Mouse (Mus musculus) kidney, postnatal 0 days (tissue): ENCODE results near the gene Mipep. TPM values are rescaled to one million over a fixed set of nuclear protein-coding genes. Genes with fewer than 3 reads are reported as not detected.
A peak's percentile ranks its signal among the peaks of the same experiment; 100 is the strongest.

Source experiments
- ATAC-seq: fragments of 200-750 bp; cut with Nextera tagmentation; replicated peaks from 2 replicates; pipeline ENCODE4 v1.8.0; 2017; ENCODE audit warnings: low read depth, moderate number of reproducible peaks, moderate TSS enrichment, moderate library complexity; ENCODE audit not compliant: low FRiP score
- DNase-seq: peaks from one replicate; pipeline ENCODE4 v3.0.0-alpha.2; 2016; ENCODE audit warnings: low spot score
- H3K27ac ChIP-seq: fragments of 300-500 bp; sonication (generic); 2 replicates; pipeline ENCODE4 v1.5.1; 2014; ENCODE audit warnings: mild to moderate bottlenecking
- H3K27me3 ChIP-seq: fragments of 300-500 bp; sonication (generic); 2 replicates; pipeline ENCODE4 v1.6.1; 2014; ENCODE audit warnings: low read length, mixed read lengths; ENCODE audit not compliant: insufficient read depth
- H3K36me3 ChIP-seq: fragments of 300-500 bp; sonication (generic); 2 replicates; pipeline ENCODE4 v1.6.1; 2014; ENCODE audit warnings: low read length, mixed read lengths; ENCODE audit not compliant: insufficient read depth
- H3K4me1 ChIP-seq: fragments of 300-500 bp; sonication (generic); replicated peaks from 2 replicates; pipeline ENCODE4 v1.6.1; 2014; ENCODE audit warnings: antibody characterized with exemption, low read length, mixed read lengths; ENCODE audit not compliant: insufficient read depth
- H3K4me2 ChIP-seq: fragments of 300-500 bp; sonication (generic); 2 replicates; pipeline ENCODE4 v1.6.1; 2014; ENCODE audit warnings: mild to moderate bottlenecking, low read length, moderate library complexity, mixed read lengths
- H3K4me3 ChIP-seq: fragments of 300-500 bp; sonication (generic); replicated peaks from 2 replicates; pipeline ENCODE4 v1.5.1; 2014; ENCODE audit warnings: low read depth, low read length
- H3K9ac ChIP-seq: fragments of 300-500 bp; sonication (generic); 2 replicates; pipeline ENCODE4 v1.6.1; 2014; ENCODE audit warnings: low read depth, low read length
- H3K9me3 ChIP-seq: fragments of 300-500 bp; sonication (generic); replicated peaks from 2 replicates; pipeline ENCODE4 v1.6.1; 2016; ENCODE audit warnings: low read length, inconsistent platforms, mixed read lengths
- CTCF ChIP-seq: IDR thresholded peaks from 2 replicates; pipeline ENCODE4 v1.5.1; 2016; ENCODE audit warnings: antibody characterized with exemption, low read depth, mild to moderate bottlenecking, moderate library complexity
- WGBS: fragments of 180-500 bp; shearing (Covaris S2); extraction: QIAGEN DNeasy Blood & Tissue Kit; methylation state at CpG from one replicate; pipeline ENCODE4 v1.1.7; 2014; 5-methylcytosine and 5-hydroxymethylcytosine counted together
- polyA plus RNA-seq: library from polyadenylated mRNA; unstranded; fragments of >200 nt; fragmentation: Nextera tagmentation; extraction: Ambion mirVana; gene quantifications from 2 replicates; pipeline ENCODE4 v1.2.1, GENCODE M21; 2015

Gene Mipep
- polyA plus RNA-seq, 1 experiment from 2014 or later: 18.5 TPM

GRCm38 (mm10) chr14:60790103-60790502, 5.7 kb downstream of the Mipep start:
- Histone ChIP-seq H3K4me3 (no peak overlapping the region), H3K36me3 (peaks cover 14% of the 10 kb centered on the region; the same call in 1 of the 2 replicates), H3K4me1 (no peaks in the 10 kb centered on the region), H3K27me3 (no peaks in the 10 kb centered on the region), H3K9ac (no peak overlapping the region), H3K4me2 (no peak overlapping the region), H3K27ac (no peak overlapping the region), H3K9me3 (no peaks in the 10 kb centered on the region)
- DNase-seq (peak; percentile 59), ATAC-seq (peak; percentile 40; the same call in 1 of the 2 replicates)
- WGBS: 28% methylated on average over 3 of the region's 3 CpGs
- TF ChIP-seq CTCF: peak; percentile 74

GRCm38 (mm10) chr14:60796600-60797322, 12.4 kb downstream of the Mipep start:
- ATAC-seq: no peak
- 75% methylated on average over 4 of the region's 4 CpGs for WGBS

DNA sequence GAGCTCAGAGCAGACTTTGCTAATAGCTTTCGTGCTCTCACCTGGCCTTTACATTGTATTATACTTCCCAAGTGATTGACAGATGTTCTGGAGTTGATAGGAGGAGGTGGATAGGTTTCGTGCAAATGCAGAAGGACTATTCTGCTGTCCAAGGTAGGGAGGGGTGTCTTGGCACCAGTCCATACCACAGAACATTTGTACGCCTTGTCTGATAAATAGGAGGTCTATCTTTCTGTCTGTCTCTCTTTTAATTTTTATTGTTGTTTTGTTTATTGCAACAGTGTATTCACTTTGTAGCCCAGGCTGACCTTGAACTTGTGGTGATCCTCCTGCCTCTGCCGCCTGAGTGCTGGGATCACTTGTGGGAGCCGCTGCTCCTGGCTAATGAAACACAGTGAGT, 13.2 kb downstream of the Mipep start:
- no peak for ATAC-seq
- no peaks in the 10 kb centered on the region for H3K9me3 ChIP-seq
- peaks cover 10% of the 10 kb centered on the region; the same call in 1 of the 2 replicates for H3K36me3 ChIP-seq
- DNase-seq: no peak
- H3K4me1 ChIP-seq: no peaks in the 10 kb centered on the region
- WGBS: 94% methylated on average over 5 of the region's 5 CpGs
- no peak for TF ChIP-seq CTCF
- no peak overlapping the region for H3K4me3 ChIP-seq
- no peak overlapping the region for H3K27ac ChIP-seq
- H3K9ac ChIP-seq: no peak overlapping the region
- H3K4me2 ChIP-seq: no peak overlapping the region
- H3K27me3 ChIP-seq: no peaks in the 10 kb centered on the region

More at GRCm38 (mm10) chr14:60796600-60797322, 12.4 kb downstream of the Mipep start:
- Histone ChIP-seq H3K4me1 (no peaks in the 10 kb centered on the region), H3K36me3 (peaks cover 14% of the 10 kb centered on the region), H3K4me2 (no peak overlapping the region), H3K27me3 (no peaks in the 10 kb centered on the region), H3K27ac (no peak overlapping the region), H3K9ac (no peak overlapping the region), H3K4me3 (no peak overlapping the region), H3K9me3 (no peaks in the 10 kb centered on the region)
- no peak for TF ChIP-seq CTCF
- DNase-seq: no peak

DNA sequence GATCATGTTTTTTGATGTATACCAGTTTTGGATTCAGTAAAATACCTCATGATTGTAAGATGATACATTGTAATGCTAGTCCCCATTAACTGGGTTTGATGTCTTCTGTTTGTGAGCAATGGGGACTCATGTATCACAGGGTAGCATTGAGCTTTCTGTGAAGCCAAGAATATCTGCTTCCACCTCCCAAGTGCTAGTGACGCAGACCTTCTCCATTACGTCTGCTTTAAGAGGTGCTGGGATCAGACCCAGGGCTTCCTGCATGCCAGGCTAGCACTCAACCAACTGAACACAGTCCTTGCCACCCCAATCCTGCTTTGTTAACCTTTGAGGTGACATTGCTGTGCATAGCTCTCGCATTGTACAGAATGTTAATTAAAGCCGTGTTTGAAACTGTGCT, 14.3 kb downstream of the Mipep start:
- no peaks in the 10 kb centered on the region for H3K4me1 ChIP-seq
- H3K27me3 ChIP-seq: no peaks in the 10 kb centered on the region
- no peak overlapping the region for H3K4me3 ChIP-seq
- peaks cover 13% of the 10 kb centered on the region; the same call in 1 of the 2 replicates for H3K36me3 ChIP-seq
- ATAC-seq: no peak
- H3K4me2 ChIP-seq: no peak overlapping the region
- DNase-seq: no peak
- 82% methylated on average over 4 of the region's 4 CpGs for WGBS
- no peak overlapping the region for H3K9ac ChIP-seq
- TF ChIP-seq CTCF: no peak
- H3K27ac ChIP-seq: no peak overlapping the region
- H3K9me3 ChIP-seq: no peaks in the 10 kb centered on the region

- Histone ChIP-seq H3K36me3 (peaks cover 19% of the 10 kb centered on the region), H3K4me2 (no peak overlapping the region), H3K27me3 (no peaks in the 10 kb centered on the region), H3K9ac (no peak overlapping the region), H3K4me1 (no peaks in the 10 kb centered on the region), H3K9me3 (no peaks in the 10 kb centered on the region), H3K4me3 (no peak overlapping the region), H3K27ac (no peak overlapping the region)
- ATAC-seq (no peak), DNase-seq (peak; percentile 91)
- peak; percentile 81 for TF ChIP-seq CTCF
- 50% methylated on average over 9 of the region's 9 CpGs for WGBS
Measured at GRCm38 (mm10) chr14:60799762-60800728, 15.7 kb downstream of the Mipep start.

DNA sequence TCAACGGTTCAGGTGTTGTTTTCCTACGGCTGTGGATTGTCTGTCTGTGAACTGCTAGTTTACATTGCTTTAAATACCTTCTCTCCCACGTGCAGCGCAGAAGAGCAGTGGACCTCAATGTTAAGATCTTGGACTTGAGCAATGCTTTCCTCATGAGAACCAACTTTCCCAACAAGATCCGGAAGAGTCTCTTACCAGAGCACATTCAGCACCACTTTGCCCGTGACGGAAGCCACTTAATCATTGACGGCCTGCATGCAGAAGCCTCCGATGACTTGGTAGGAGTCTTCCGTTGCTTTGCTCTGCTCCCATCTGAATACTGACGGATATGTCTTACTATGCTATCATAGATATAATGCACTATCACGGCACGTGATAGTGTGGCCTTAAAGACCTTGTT, 17.7 kb downstream of the Mipep start:
- Histone ChIP-seq H3K4me2 (no peak overlapping the region), H3K27me3 (no peaks in the 10 kb centered on the region), H3K36me3 (peaks cover 16% of the 10 kb centered on the region; the same call in 1 of the 2 replicates), H3K9ac (no peak overlapping the region), H3K4me3 (no peak overlapping the region), H3K9me3 (no peaks in the 10 kb centered on the region), H3K4me1 (peaks cover 1% of the 10 kb centered on the region; the same call in 1 of the 2 replicates), H3K27ac (no peak overlapping the region)
- TF ChIP-seq CTCF: no peak
- ATAC-seq (no peak), DNase-seq (no peak)
- 94% methylated on average over 13 of the region's 13 CpGs for WGBS
